Mouse (Mus musculus): ENCODE data around the gene Olfr1160. TPM values are rescaled to one million over a fixed set of nuclear protein-coding genes. Genes with fewer than 3 reads are reported as not detected.
"Not testable (repeated sequence)": the region's sequence is repeated elsewhere in the genome, so short reads cannot be mapped to it uniquely, and the experiment has no call there.

The Olfr1160 gene
- not detected in 2 replicates for polyA plus RNA-seq (2015; fragmentation: Nextera tagmentation; extraction: Ambion mirVana)

- no peaks in the 10 kb centered on the region for H3K36me3 ChIP-seq
- ATAC-seq (ENCODE audit: low FRiP score, low read depth): no peak
- no peak within 1 kb of the TSS for H3K9ac ChIP-seq
- no peak within 1 kb of the TSS for H3K27ac ChIP-seq (replicated peaks)
- no peaks in the 10 kb centered on the region for H3K4me1 ChIP-seq (replicated peaks)
- H3K27me3 ChIP-seq: no peaks in the 10 kb centered on the region
- no peak within 1 kb of the TSS for H3K4me2 ChIP-seq
- H3K9me3 ChIP-seq: no peaks in the 10 kb centered on the region
- no peak within 1 kb of the TSS for H3K4me3 ChIP-seq
Measured at GRCm38 (mm10) chr2:88007515-88008318, at the start of gene Olfr1160. Olfr1160 (minus strand) TSS chr2:88008268.

- Histone ChIP-seq H3K27ac (replicated peaks) (no peak within 1 kb of the TSS), H3K4me3 (no peak within 1 kb of the TSS), H3K9me3 (no peaks in the 10 kb centered on the region), H3K4me1 (replicated peaks) (no peaks in the 10 kb centered on the region), H3K36me3 (no peaks in the 10 kb centered on the region), H3K27me3 (no peaks in the 10 kb centered on the region), H3K9ac (no peak within 1 kb of the TSS), H3K4me2 (no peak within 1 kb of the TSS)
- no peak for ATAC-seq (ENCODE audit: low FRiP score, low read depth)
- 82% methylated on average over 1 of the region's 1 CpGs for WGBS
Measured at GRCm38 (mm10) chr2:88051029-88051428, 43.0 kb upstream of the Olfr1160 start, which contains the start of gene Olfr1162. Olfr1162 (minus strand) TSS chr2:88051129.

- no peaks in the 10 kb centered on the region for H3K36me3 ChIP-seq
- H3K27me3 ChIP-seq: no peaks in the 10 kb centered on the region
- H3K9ac ChIP-seq: no peak within 1 kb of the TSS
- no peak within 1 kb of the TSS for H3K27ac ChIP-seq (replicated peaks)
- no peaks in the 10 kb centered on the region for H3K4me1 ChIP-seq (replicated peaks)
- no peak for ATAC-seq (ENCODE audit: low FRiP score, low read depth)
- H3K4me3 ChIP-seq: no peak within 1 kb of the TSS
- H3K4me2 ChIP-seq: no peak within 1 kb of the TSS
- H3K9me3 ChIP-seq: no peaks in the 10 kb centered on the region
Measured at GRCm38 (mm10) chr2:88037599-88037998, 29.5 kb upstream of the Olfr1160 start, which contains the start of gene Olfr73. Olfr73 (minus strand) TSS chr2:88037699.

- H3K4me3 ChIP-seq; H3K9ac ChIP-seq; ATAC-seq (ENCODE audit: low FRiP score, low read depth); H3K27me3 ChIP-seq; H3K4me1 ChIP-seq (replicated peaks); H3K36me3 ChIP-seq; H3K27ac ChIP-seq (replicated peaks); H3K9me3 ChIP-seq; H3K4me2 ChIP-seq: not testable (repeated sequence)
- 89% methylated on average over 1 of the region's 1 CpGs for WGBS
Measured at GRCm38 (mm10) chr2:88022474-88022873, 14.4 kb upstream of the Olfr1160 start, which contains the start of gene Olfr1161. Olfr1161 (plus strand) TSS chr2:88022774.

DNA sequence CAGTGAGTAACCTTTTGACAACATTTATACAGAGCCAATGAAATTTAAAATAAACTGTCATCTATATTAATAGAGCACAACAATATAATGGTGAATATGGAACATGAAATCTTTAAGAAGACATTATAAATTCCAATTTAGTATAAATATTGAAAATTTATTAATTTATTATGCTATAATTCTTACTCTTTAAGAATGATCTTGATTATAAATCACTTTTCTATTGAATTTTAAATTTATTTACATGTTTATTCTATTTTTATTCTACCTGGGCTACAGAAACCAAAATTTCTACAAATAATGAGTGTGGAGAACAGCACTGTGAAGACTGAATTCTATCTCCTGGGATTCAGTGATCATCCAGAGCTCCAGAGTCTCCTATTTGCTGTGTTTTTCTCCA is 18.3 kb downstream of the Olfr1160 start, which contains the start of gene Olfr1158:
Gene Olfr1158 (plus strand): TSS at position 301 of the 400 bp plus-strand sequence.
- Histone ChIP-seq H3K4me2 (no peak within 1 kb of the TSS), H3K27ac (replicated peaks) (no peak within 1 kb of the TSS), H3K9ac (no peak within 1 kb of the TSS), H3K4me3 (no peak within 1 kb of the TSS), H3K36me3 (no peaks in the 10 kb centered on the region), H3K27me3 (no peaks in the 10 kb centered on the region), H3K4me1 (replicated peaks) (no peaks in the 10 kb centered on the region), H3K9me3 (no peaks in the 10 kb centered on the region)
- ATAC-seq (ENCODE audit: low FRiP score, low read depth): no peak

GRCm38 (mm10) chr2:87974563-87974962 is 33.5 kb downstream of the Olfr1160 start, which contains the start of gene Olfr74:
Olfr74 (minus strand) TSS chr2:87974663.
- 79% methylated on average over 3 of the region's 3 CpGs for WGBS
- Histone ChIP-seq H3K36me3 (no peaks in the 10 kb centered on the region), H3K9ac (no peak within 1 kb of the TSS), H3K4me2 (no peak within 1 kb of the TSS), H3K27me3 (no peaks in the 10 kb centered on the region), H3K4me3 (no peak within 1 kb of the TSS), H3K4me1 (replicated peaks) (no peaks in the 10 kb centered on the region), H3K27ac (replicated peaks) (no peak within 1 kb of the TSS), H3K9me3 (no peaks in the 10 kb centered on the region)
- no peak for ATAC-seq (ENCODE audit: low FRiP score, low read depth)

GRCm38 (mm10) chr2:87968199-87968598 is 39.9 kb downstream of the Olfr1160 start, which contains the start of gene Olfr1157:
Olfr1157 (minus strand) TSS chr2:87968299.
- no peak within 1 kb of the TSS for H3K4me2 ChIP-seq
- no peak for ATAC-seq (ENCODE audit: low FRiP score, low read depth)
- H3K9ac ChIP-seq: no peak within 1 kb of the TSS
- no peaks in the 10 kb centered on the region for H3K27me3 ChIP-seq
- no peaks in the 10 kb centered on the region for H3K4me1 ChIP-seq (replicated peaks)
- H3K9me3 ChIP-seq: no peaks in the 10 kb centered on the region
- H3K4me3 ChIP-seq: no peak within 1 kb of the TSS
- WGBS: 99% methylated on average over 4 of the region's 4 CpGs
- no peak within 1 kb of the TSS for H3K27ac ChIP-seq (replicated peaks)
- no peaks in the 10 kb centered on the region for H3K36me3 ChIP-seq

- ATAC-seq (ENCODE audit: low FRiP score, low read depth): no peak
- Histone ChIP-seq H3K9ac (no peak within 1 kb of the TSS), H3K27ac (replicated peaks) (no peak within 1 kb of the TSS), H3K36me3 (no peaks in the 10 kb centered on the region), H3K4me2 (no peak within 1 kb of the TSS), H3K4me3 (no peak within 1 kb of the TSS), H3K9me3 (no peaks in the 10 kb centered on the region), H3K27me3 (no peaks in the 10 kb centered on the region), H3K4me1 (replicated peaks) (no peaks in the 10 kb centered on the region)
Measured at GRCm38 (mm10) chr2:87953000-87953399, 55.1 kb downstream of the Olfr1160 start, which contains the start of gene Olfr1156. Olfr1156 (minus strand) TSS chr2:87953100.

Other genes starting within 250 kb of the Olfr1160 start
- not detected in 2 replicates for gene Olfr152, start 228.8 kb downstream of the Olfr1160 start, polyA plus RNA-seq (2015; fragmentation: Nextera tagmentation; extraction: Ambion mirVana)
- gene Olfr1143, start 207.7 kb downstream of the Olfr1160 start, polyA plus RNA-seq (2015; fragmentation: Nextera tagmentation; extraction: Ambion mirVana): not detected in 2 replicates
- not detected in 2 replicates for gene Olfr1145, start 198.4 kb downstream of the Olfr1160 start, polyA plus RNA-seq (2015; fragmentation: Nextera tagmentation; extraction: Ambion mirVana)
- gene Olfr1148, start 177.7 kb downstream of the Olfr1160 start, polyA plus RNA-seq (2015; fragmentation: Nextera tagmentation; extraction: Ambion mirVana): not detected in 2 replicates
- not detected in 2 replicates for gene Olfr1150-ps1, start 164.3 kb downstream of the Olfr1160 start, polyA plus RNA-seq (2015; fragmentation: Nextera tagmentation; extraction: Ambion mirVana)
- gene Olfr1151, start 152.4 kb downstream of the Olfr1160 start, polyA plus RNA-seq (2015; fragmentation: Nextera tagmentation; extraction: Ambion mirVana): not detected in 2 replicates
- not detected in 2 replicates for gene Olfr1152, start 141.8 kb downstream of the Olfr1160 start, polyA plus RNA-seq (2015; fragmentation: Nextera tagmentation; extraction: Ambion mirVana)
- 0.09 TPM in 1 of 2 replicates, not detected in the other for gene Olfr1153, start 113.3 kb downstream of the Olfr1160 start, polyA plus RNA-seq (2015; fragmentation: Nextera tagmentation; extraction: Ambion mirVana)
- not detected in 2 replicates for gene Olfr1154, start 103.1 kb downstream of the Olfr1160 start, polyA plus RNA-seq (2015; fragmentation: Nextera tagmentation; extraction: Ambion mirVana)
- gene Olfr1155, start 63.1 kb downstream of the Olfr1160 start, polyA plus RNA-seq (2015; fragmentation: Nextera tagmentation; extraction: Ambion mirVana): not detected in 2 replicates
- gene Olfr1156, start 55.2 kb downstream of the Olfr1160 start, polyA plus RNA-seq (2015; fragmentation: Nextera tagmentation; extraction: Ambion mirVana): not detected in 2 replicates
- not detected in 2 replicates for gene Olfr1157, start 40.0 kb downstream of the Olfr1160 start, polyA plus RNA-seq (2015; fragmentation: Nextera tagmentation; extraction: Ambion mirVana)
- not detected in 2 replicates for gene Olfr74, start 33.6 kb downstream of the Olfr1160 start, polyA plus RNA-seq (2015; fragmentation: Nextera tagmentation; extraction: Ambion mirVana)
- not detected in 2 replicates for gene Olfr1158, start 18.2 kb downstream of the Olfr1160 start, polyA plus RNA-seq (2015; fragmentation: Nextera tagmentation; extraction: Ambion mirVana)
- not detected in 2 replicates for gene Olfr1161, start 14.5 kb upstream of the Olfr1160 start, polyA plus RNA-seq (2015; fragmentation: Nextera tagmentation; extraction: Ambion mirVana)
- not detected in 2 replicates for gene Olfr73, start 29.4 kb upstream of the Olfr1160 start, polyA plus RNA-seq (2015; fragmentation: Nextera tagmentation; extraction: Ambion mirVana)
- not detected in 2 replicates for gene Olfr1162, start 42.9 kb upstream of the Olfr1160 start, polyA plus RNA-seq (2015; fragmentation: Nextera tagmentation; extraction: Ambion mirVana)
- gene Olfr1163, start 63.6 kb upstream of the Olfr1160 start, polyA plus RNA-seq (2015; fragmentation: Nextera tagmentation; extraction: Ambion mirVana): not detected in 2 replicates
- gene Olfr1164, start 85.7 kb upstream of the Olfr1160 start, polyA plus RNA-seq (2015; fragmentation: Nextera tagmentation; extraction: Ambion mirVana): not detected in 2 replicates
- not detected in 2 replicates for gene Olfr1166, start 120.0 kb upstream of the Olfr1160 start, polyA plus RNA-seq (2015; fragmentation: Nextera tagmentation; extraction: Ambion mirVana)
- not detected in 2 replicates for gene Olfr1167, start 146.9 kb upstream of the Olfr1160 start, polyA plus RNA-seq (2015; fragmentation: Nextera tagmentation; extraction: Ambion mirVana)
- gene Olfr1168, start 173.6 kb upstream of the Olfr1160 start, polyA plus RNA-seq (2015; fragmentation: Nextera tagmentation; extraction: Ambion mirVana): not detected in 2 replicates
- not detected in 2 replicates for gene Olfr1170, start 220.1 kb upstream of the Olfr1160 start, polyA plus RNA-seq (2015; fragmentation: Nextera tagmentation; extraction: Ambion mirVana)